Mouse (Mus musculus) MEL (cell line): ENCODE data around the gene Ilvbl.

Experiments used
- CHD2 ChIP-seq: IDR thresholded peaks from 2 replicates; pipeline ENCODE4 v1.6.1; 2011; ENCODE audit warnings: low read length, improper control_type of control experiment
- CTCF ChIP-seq, 3 experiments: IDR thresholded peaks in 2 of 3; conservative IDR thresholded peaks in 1 of 3; 2 replicates each; pipeline ENCODE4 v1.5.1; 2011 to 2012; ENCODE audit warnings: low read length in 3 of 3, low read depth in 2 of 3, mild to moderate bottlenecking in 2 of 3, improper control_type of control experiment in 1 of 3, inconsistent platforms in 1 of 3, mixed read lengths in 1 of 3, moderate library complexity in 1 of 3; ENCODE audit not compliant: control insufficient read depth in 1 of 3, insufficient read depth in 1 of 3, poor library complexity in 1 of 3, severe bottlenecking in 1 of 3
- GATA1 ChIP-seq: IDR thresholded peaks from 2 replicates; pipeline ENCODE4 v1.6.1; 2011; ENCODE audit warnings: low read depth, low read length, improper control_type of control experiment
- MYC ChIP-seq: IDR thresholded peaks from 2 replicates; pipeline ENCODE4 v1.6.1; 2011; ENCODE audit warnings: low read depth, mild to moderate bottlenecking, low read length, improper control_type of control experiment, moderate library complexity
- SIN3A ChIP-seq: IDR thresholded peaks from 2 replicates; pipeline ENCODE4 v1.6.1; 2012; ENCODE audit warnings: low read length, improper control_type of control experiment, inconsistent platforms
- SMC3 ChIP-seq: IDR thresholded peaks from 2 replicates; pipeline ENCODE4 v1.6.1; 2011; ENCODE audit warnings: low read depth, low read length, improper control_type of control experiment
- USF2 ChIP-seq, 2 experiments: IDR thresholded peaks; 2 replicates each; pipeline ENCODE4 v1.6.1; 2011 to 2012; ENCODE audit warnings: improper control_type of control experiment in 2 of 2, low read length in 2 of 2, borderline replicate concordance in 1 of 2, inconsistent platforms in 1 of 2, low read depth in 1 of 2, mild to moderate bottlenecking in 1 of 2; ENCODE audit not compliant: insufficient read depth in 1 of 2

DNA sequence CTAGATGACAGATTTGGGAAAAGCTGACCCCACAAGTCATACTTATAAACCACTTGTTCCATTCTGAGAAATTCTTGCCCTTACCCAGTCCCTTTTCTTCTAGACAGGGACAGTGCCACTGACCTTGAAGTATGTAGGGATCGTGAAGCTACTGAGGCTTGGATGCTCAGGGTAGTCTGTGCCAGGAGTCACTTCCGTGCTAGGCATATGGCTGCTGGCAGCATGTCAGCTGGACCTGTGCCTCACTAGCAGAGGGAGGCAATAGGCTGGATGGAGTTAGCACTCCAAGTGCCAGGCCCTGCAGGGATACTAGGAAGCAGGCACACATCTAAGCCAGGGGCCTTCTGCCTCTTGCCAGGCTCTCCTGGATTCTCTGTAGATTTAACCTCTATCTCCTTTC, 1.5 kb downstream of the Ilvbl start:
- TF ChIP-seq CHD2 (no peak), MYC (no peak), GATA1 (no peak), SIN3A (no peak), CTCF (IDR thresholded peaks at IDR 0.05 in 2 of 3, conservative IDR thresholded peaks at IDR 0.05 in 1 of 3; ENCODE audit: control insufficient read depth in 1 of 3, insufficient read depth in 1 of 3, low read depth in 2 of 3, low read length in 3 of 3, poor library complexity in 1 of 3, severe bottlenecking in 1 of 3) (no peak), USF2 (IDR thresholded peaks at IDR 0.05; ENCODE audit: borderline replicate concordance in 1 of 2, insufficient read depth in 1 of 2, low read depth in 1 of 2, low read length in 2 of 2) (no peak), SMC3 (no peak)
